Comparison of ENCODE assay signal across 12 mouse cellular contexts in genomic region chr19:16447832-16448621, GRCm38 (mm10). TPM values are rescaled to one million over a fixed set of nuclear protein-coding genes. Genes with fewer than 3 reads are reported as not detected.
DNase-seq lines count a peak whose midpoint lies in the region; ATAC-seq and TF ChIP-seq lines count a peak whose summit lies in the region.
"Had no signal": no experiment of that assay in that cellular context is flagged by ENCODE, and none has a peak within 500 bp of the region (broad histone marks: within the 10 kb centered on the region; RNA-seq: fewer than 3 reads in every experiment).

No protein-coding gene starts in this region.

- no peak overlapping the region for H3K27ac ChIP-seq in kidney, embryonic 14.5 days (ENCODE audit: low read depth, low read length)
- H3K27ac ChIP-seq in lung, postnatal 0 days (ENCODE audit: low read length) = peak overlapping the region; percentile 61
- H3K27ac ChIP-seq: liver, embryonic 14.5 days had no signal

- no peak overlapping the region for H3K4me2 ChIP-seq in kidney, embryonic 14.5 days (replicated peaks; ENCODE audit: low read depth, low read length)
- no peak overlapping the region for H3K4me2 ChIP-seq in lung, postnatal 0 days (replicated peaks; ENCODE audit: low read depth, low read length)

- intact Hi-C loops in heart, postnatal 25 days (cut with DNase I) = no loop called here

- 54% methylated on average over 6 of the region's 6 CpGs for WGBS in kidney, embryonic 14.5 days
- WGBS in lung, postnatal 0 days = 32% methylated on average over 6 of the region's 6 CpGs

- no peak for TF ChIP-seq EP300 in lung, postnatal 0 days (IDR thresholded peaks at IDR 0.05)

- no peak for ATAC-seq in kidney, embryonic 14.5 days (ENCODE audit: low FRiP score, low TSS enrichment)
- peak; percentile 66 for ATAC-seq in CD4-positive, CD25-positive, alpha-beta regulatory T cell, adult 4 months
- 0 out of 2 replicates have a peak, but pooled peaks have one; percentile 11 for ATAC-seq in common myeloid progenitor, adult 5-6 weeks (replicated peaks; ENCODE audit: low read depth, poor library complexity, severe bottlenecking)
- ATAC-seq in lung, postnatal 0 days = peak; percentile 20

- TF ChIP-seq CTCF in lung, postnatal 0 days (IDR thresholded peaks at IDR 0.05) = no peak

- no peaks in the 10 kb centered on the region for H3K36me3 ChIP-seq in kidney, embryonic 14.5 days (ENCODE audit: control insufficient read depth, insufficient read depth, low read length)
- H3K36me3 ChIP-seq in lung, postnatal 0 days (ENCODE audit: insufficient read depth, low read length) = no peaks in the 10 kb centered on the region

- DNase-seq in kidney, adult 11 months = peak; percentile 27
- DNase-seq in lung, postnatal 0 days (ENCODE audit: low spot score) = peak; percentile 28
- no peak for DNase-seq in natural killer cell, adult 2 months (ENCODE audit: low spot score in 2 of 2)
- no peak for DNase-seq in gastrocnemius, adult 18-20 months (ENCODE audit: low spot score)
- no peak for DNase-seq in heart, postnatal 25 days (ENCODE audit: low spot score)
- DNase-seq: heart, adult 18-20 months; thymus, adult 18-20 months had no signal

- H3K4me1 ChIP-seq in kidney, embryonic 14.5 days (ENCODE audit: control insufficient read depth, insufficient read depth, low read length) = peaks cover 6% of the 10 kb centered on the region; the same call in 1 of the 2 replicates
- H3K4me1 ChIP-seq in lung, postnatal 0 days (ENCODE audit: insufficient read depth, low read depth, low read length) = peaks cover 4% of the 10 kb centered on the region; the same call in 1 of the 2 replicates

- H3K9ac ChIP-seq in kidney, embryonic 14.5 days (ENCODE audit: low read depth, low read length) = no peak overlapping the region
- H3K9ac ChIP-seq in lung, postnatal 0 days (replicated peaks; ENCODE audit: low read depth) = no peak overlapping the region
- H3K9ac ChIP-seq: liver, embryonic 14.5 days had no signal

- no peaks in the 10 kb centered on the region for H3K9me3 ChIP-seq in kidney, embryonic 14.5 days (ENCODE audit: control insufficient read depth, low read length)
- H3K9me3 ChIP-seq in lung, postnatal 0 days (ENCODE audit: low read length) = no peaks in the 10 kb centered on the region

- no peak overlapping the region for H3K4me3 ChIP-seq in kidney, embryonic 14.5 days (ENCODE audit: low read length)
- H3K4me3 ChIP-seq in lung, postnatal 0 days (ENCODE audit: low read depth, low read length) = no peak overlapping the region

- no peaks in the 10 kb centered on the region for H3K27me3 ChIP-seq in kidney, embryonic 14.5 days (ENCODE audit: control insufficient read depth, insufficient read depth, low read length)
- no peaks in the 10 kb centered on the region for H3K27me3 ChIP-seq in lung, postnatal 0 days (replicated peaks; ENCODE audit: insufficient read depth, low read length)

RNA-seq across cellular contexts. Expression of gene Gna14, which starts 12.5 kb away (rescaled TPM):
- polyA plus RNA-seq in kidney, embryonic 14.5 days (2014; fragmentation: Nextera tagmentation; extraction: Ambion mirVana) = 8.0 and 9.2 TPM in 2 replicates
- 1 to 10 TPM; 2.9 to 5.5 TPM for polyA plus RNA-seq in CD4-positive, CD25-positive, alpha-beta regulatory T cell, adult 4 months (2017; shearing (Covaris generic))
- total RNA-seq in common myeloid progenitor, adult 5-6 weeks (2017) = 7.3 and 9.6 TPM in 2 replicates
- 14.9 and 15.6 TPM in 2 replicates for polyA plus RNA-seq in lung, postnatal 0 days (2015; fragmentation: Nextera tagmentation; extraction: Ambion mirVana)
- total RNA-seq in gastrocnemius, adult 18-20 months (2021) = 1 to 10 TPM in 1 of 2 experiments, under 1 TPM in 1; 0.64 to 1.5 TPM
- total RNA-seq in heart, postnatal 25 days (2021) = under 1 TPM; 0.11 to 0.47 TPM
- total RNA-seq: neutrophil, adult 5-6 weeks had no signal

Comparison
In these comparisons a context has a peak if more than half of its experiments do, and no peak if none do; other contexts are left out.
1. DNase-seq: peak in kidney, adult 11 months (single experiment) and lung, postnatal 0 days (single experiment); none in natural killer cell, adult 2 months (0 of 2), gastrocnemius, adult 18-20 months (single experiment) and heart, postnatal 25 days (single experiment).